Mouse (Mus musculus) lung, adult 2 months (tissue): ENCODE measurements around the gene Dscam.

Source experiments
- CTCF ChIP-seq: fragments of 200-500 bp; IDR thresholded peaks from 2 replicates; pipeline ENCODE4 v1.5.1; 2011; ENCODE audit warnings: mild to moderate bottlenecking, low read length, control low read depth; ENCODE audit not compliant: insufficient read depth
- POLR2A ChIP-seq: fragments of 200-500 bp; IDR thresholded peaks from 2 replicates; pipeline ENCODE4 v1.6.1; 2011; ENCODE audit warnings: low read depth, mild to moderate bottlenecking, control low read depth, low read length, borderline replicate concordance; ENCODE audit errors: extremely low read depth

DNA sequence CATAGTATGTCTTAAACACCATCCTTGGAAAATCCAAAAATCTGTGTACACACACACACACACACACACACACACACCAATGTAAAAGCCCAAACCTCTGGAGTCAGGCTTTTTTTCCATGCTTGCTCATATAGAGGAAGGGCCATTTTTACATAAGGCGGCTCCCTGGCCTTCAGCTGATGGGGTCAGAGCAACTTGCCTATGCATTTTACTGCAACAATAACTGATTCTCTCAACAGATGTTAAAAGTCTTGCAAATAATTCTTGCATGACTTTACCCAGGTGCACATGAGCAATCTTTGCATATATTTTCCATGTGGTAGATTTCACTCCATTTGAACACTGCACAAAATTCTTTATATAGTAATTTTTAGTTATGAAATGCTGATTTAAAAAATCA lies 2.5 kb downstream of the Dscam start:
- no peak for TF ChIP-seq CTCF
- TF ChIP-seq POLR2A: no peak
